Mouse (Mus musculus): Measurements from ENCODE around the gene Tlr9. TPM values are rescaled to one million over a fixed set of nuclear protein-coding genes. Genes with fewer than 3 reads are reported as not detected.

The Tlr9 gene
- polyA plus RNA-seq, 1 experiment, result 3.6 TPM

GRCm38 (mm10) chr9:106220894-106221523 lies 1.4 kb upstream of the Tlr9 start:
- H3K4me1 ChIP-seq (ENCODE audit: control insufficient read depth, insufficient read depth, low read length), result peaks cover 13% of the 10 kb centered on the region
- H3K27ac ChIP-seq (ENCODE audit: control insufficient read depth, insufficient read depth, low read depth, low read length, poor library complexity), result no peak overlapping the region
- 72% methylated on average over 8 of the region's 8 CpGs for WGBS
- no peak overlapping the region for H3K4me3 ChIP-seq (replicated peaks; ENCODE audit: control insufficient read depth, low read depth, low read length)
- TF ChIP-seq CTCF (IDR thresholded peaks at IDR 0.05; ENCODE audit: control insufficient read depth, insufficient read depth, low read length), result no peak
- no peak for TF ChIP-seq POLR2A (IDR thresholded peaks at IDR 0.05; ENCODE audit: borderline replicate concordance, control insufficient read depth, low read depth, low read length)

GRCm38 (mm10) chr9:106222994-106223393 lies 596 bp downstream of the Tlr9 start:
- TF ChIP-seq POLR2A (IDR thresholded peaks at IDR 0.05; ENCODE audit: borderline replicate concordance, control insufficient read depth, low read depth, low read length) (no peak), CTCF (IDR thresholded peaks at IDR 0.05; ENCODE audit: control insufficient read depth, insufficient read depth, low read length) (no peak)
- Histone ChIP-seq H3K27ac (ENCODE audit: control insufficient read depth, insufficient read depth, low read depth, low read length, poor library complexity) (peak overlapping the region; percentile 88), H3K4me3 (replicated peaks; ENCODE audit: control insufficient read depth, low read depth, low read length) (peak overlapping the region; percentile 67), H3K4me1 (ENCODE audit: control insufficient read depth, insufficient read depth, low read length) (peaks cover 13% of the 10 kb centered on the region)
- 35% methylated on average over 4 of the region's 4 CpGs for WGBS

- peak overlapping the region; percentile 25 for H3K4me3 ChIP-seq (replicated peaks; ENCODE audit: control insufficient read depth, low read depth, low read length)
- no peak overlapping the region for H3K27ac ChIP-seq (ENCODE audit: control insufficient read depth, insufficient read depth, low read depth, low read length, poor library complexity)
- TF ChIP-seq CTCF (IDR thresholded peaks at IDR 0.05; ENCODE audit: control insufficient read depth, insufficient read depth, low read length) (no peak), POLR2A (IDR thresholded peaks at IDR 0.05; ENCODE audit: borderline replicate concordance, control insufficient read depth, low read depth, low read length) (no peak)
- WGBS, result 62% methylated on average over 24 of the region's 24 CpGs
- peaks cover 15% of the 10 kb centered on the region for H3K4me1 ChIP-seq (ENCODE audit: control insufficient read depth, insufficient read depth, low read length)
These were observed 3.2 kb downstream of the Tlr9 start for GRCm38 (mm10) chr9:106225469-106226150.

GRCm38 (mm10) chr9:106226151-106226682 lies 3.8 kb downstream of the Tlr9 start:
- H3K27ac ChIP-seq (ENCODE audit: control insufficient read depth, insufficient read depth, low read depth, low read length, poor library complexity), result no peak overlapping the region; the same call in 1 of the 2 replicates
- TF ChIP-seq POLR2A (IDR thresholded peaks at IDR 0.05; ENCODE audit: borderline replicate concordance, control insufficient read depth, low read depth, low read length) (no peak), CTCF (IDR thresholded peaks at IDR 0.05; ENCODE audit: control insufficient read depth, insufficient read depth, low read length) (no peak)
- WGBS, result 7% methylated on average over 34 of the region's 34 CpGs
- peak overlapping the region; percentile 25 for H3K4me3 ChIP-seq (replicated peaks; ENCODE audit: control insufficient read depth, low read depth, low read length)
- peaks cover 13% of the 10 kb centered on the region for H3K4me1 ChIP-seq (ENCODE audit: control insufficient read depth, insufficient read depth, low read length)

GRCm38 (mm10) chr9:106227790-106228429 lies 5.5 kb downstream of the Tlr9 start:
- Histone ChIP-seq H3K4me3 (replicated peaks; ENCODE audit: control insufficient read depth, low read depth, low read length) (no peak overlapping the region), H3K4me1 (ENCODE audit: control insufficient read depth, insufficient read depth, low read length) (peaks cover 9% of the 10 kb centered on the region; the same call in 1 of the 2 replicates), H3K27ac (ENCODE audit: control insufficient read depth, insufficient read depth, low read depth, low read length, poor library complexity) (no peak overlapping the region)
- WGBS, result 78% methylated on average over 8 of the region's 8 CpGs
- TF ChIP-seq POLR2A (IDR thresholded peaks at IDR 0.05; ENCODE audit: borderline replicate concordance, control insufficient read depth, low read depth, low read length), result no peak
- no peak for TF ChIP-seq CTCF (IDR thresholded peaks at IDR 0.05; ENCODE audit: control insufficient read depth, insufficient read depth, low read length)

GRCm38 (mm10) chr9:106230051-106230733 lies 7.8 kb downstream of the Tlr9 start:
- Histone ChIP-seq H3K27ac (ENCODE audit: control insufficient read depth, insufficient read depth, low read depth, low read length, poor library complexity) (peak overlapping the region; percentile 66), H3K4me1 (ENCODE audit: control insufficient read depth, insufficient read depth, low read length) (peaks cover 4% of the 10 kb centered on the region; the same call in 1 of the 2 replicates), H3K4me3 (replicated peaks; ENCODE audit: control insufficient read depth, low read depth, low read length) (no peak overlapping the region)
- WGBS, result 20% methylated on average over 9 of the region's 9 CpGs
- no peak for TF ChIP-seq POLR2A (IDR thresholded peaks at IDR 0.05; ENCODE audit: borderline replicate concordance, control insufficient read depth, low read depth, low read length)
- TF ChIP-seq CTCF (IDR thresholded peaks at IDR 0.05; ENCODE audit: control insufficient read depth, insufficient read depth, low read length), result 0 out of 2 replicates have a peak, but pooled peaks have one; percentile 8

- TF ChIP-seq CTCF (IDR thresholded peaks at IDR 0.05; ENCODE audit: control insufficient read depth, insufficient read depth, low read length), result no peak
- no peak for TF ChIP-seq POLR2A (IDR thresholded peaks at IDR 0.05; ENCODE audit: borderline replicate concordance, control insufficient read depth, low read depth, low read length)
- WGBS, result 13% methylated on average over 3 of the region's 3 CpGs
- H3K4me1 ChIP-seq (ENCODE audit: control insufficient read depth, insufficient read depth, low read length), result peaks cover 4% of the 10 kb centered on the region; the same call in 1 of the 2 replicates
- H3K4me3 ChIP-seq (replicated peaks; ENCODE audit: control insufficient read depth, low read depth, low read length), result no peak overlapping the region
- H3K27ac ChIP-seq (ENCODE audit: control insufficient read depth, insufficient read depth, low read depth, low read length, poor library complexity), result peak overlapping the region; percentile 66
These were observed 8.3 kb downstream of the Tlr9 start for GRCm38 (mm10) chr9:106230734-106231106.

Data from bone marrow, adult 2 months (tissue).